In the genomic region with DNA sequence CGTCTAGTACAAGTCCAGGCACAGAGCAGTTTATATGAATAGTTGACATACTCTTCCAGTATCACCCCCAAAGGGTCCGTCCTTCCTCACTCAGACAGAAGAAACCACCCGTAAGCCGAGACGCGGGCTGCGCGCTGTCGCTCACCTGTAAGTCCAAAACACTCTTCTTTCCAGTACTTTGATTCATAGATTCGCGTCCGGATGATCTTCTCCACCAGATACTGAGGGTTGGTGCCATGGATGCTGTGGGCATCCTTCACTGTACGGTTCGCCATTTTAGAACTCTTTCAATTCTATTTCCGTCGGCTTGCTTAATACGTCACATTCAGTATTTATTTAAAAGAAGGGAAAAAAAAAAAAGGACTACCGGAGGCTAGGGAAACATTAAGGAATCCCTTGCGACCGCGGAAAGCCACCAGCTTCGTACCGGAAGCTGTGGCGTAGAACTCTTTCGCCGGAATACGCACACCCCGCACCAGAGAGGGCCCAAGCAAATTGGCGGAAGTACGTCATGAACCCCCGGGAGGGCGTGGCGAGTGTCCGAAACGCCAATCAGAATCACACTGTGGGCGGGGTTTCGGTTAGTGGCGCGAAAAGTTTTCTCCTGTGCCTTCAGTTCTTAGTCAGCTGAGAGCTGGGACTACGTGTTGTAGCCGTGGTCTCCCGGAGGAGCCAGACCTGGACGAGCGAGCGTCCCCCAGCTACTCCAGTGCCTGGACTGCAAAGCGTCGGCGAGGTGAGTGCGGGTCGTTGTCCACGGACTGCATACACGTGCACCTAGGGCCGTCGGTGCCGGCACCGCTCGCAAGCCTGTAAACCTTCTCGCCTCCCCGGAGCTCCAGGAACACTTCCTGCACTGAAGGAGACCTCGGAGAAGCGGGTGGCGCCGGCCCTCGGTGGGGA, we compare ENCODE assay signal across 1 mouse cellular context.
TF ChIP-seq lines count a peak whose summit lies in the region.

Gene Prpf38a (minus strand): TSS at position 497 of the 903 bp plus-strand sequence.
Gene Orc1 (plus strand): TSS at position 584 of the 903 bp plus-strand sequence.

TF ChIP-seq in myocyte, 11 proteins besides CTCF, POLR2A, EP300 and RAD21 (continued from another document):
- TF ChIP-seq E2F4 (IDR thresholded peaks at IDR 0.05; ENCODE audit: insufficient read depth) (peak; percentile 86), MYOD1 (IDR thresholded peaks at IDR 0.05; ENCODE audit: control insufficient read depth in 1 of 3, insufficient read length in 2 of 3, low read depth in 2 of 3) (no peak), POLR2AphosphoS2 (IDR thresholded peaks at IDR 0.05; ENCODE audit: insufficient read length, low read depth) (no peak)
